In genomic region chr17:28523355-28524008, GRCm38 (mm10) we compare ENCODE assay signal across 8 mouse cellular contexts. TPM values are rescaled to one million over a fixed set of nuclear protein-coding genes. Genes with fewer than 3 reads are reported as not detected.
DNase-seq lines count a peak whose midpoint lies in the region; ATAC-seq and TF ChIP-seq lines count a peak whose summit lies in the region.
"Had no signal": no experiment of that assay in that cellular context is flagged by ENCODE, and none has a peak within 500 bp of the region (broad histone marks: within the 10 kb centered on the region; RNA-seq: fewer than 3 reads in every experiment).

No protein-coding gene starts in this region.

- peak overlapping the region; percentile 72; the same call in 1 of the 2 replicates for H3K27ac ChIP-seq in lung, embryonic 14.5 days (ENCODE audit: low read depth)
- H3K27ac ChIP-seq in cortical plate, adult 2 months (ENCODE audit: insufficient read depth, low read length) = peak overlapping the region; percentile 98
- peak overlapping the region; percentile 87 for H3K27ac ChIP-seq in neural tube, embryonic 14.5 days (ENCODE audit: low read depth, low read length)

- H3K36me3 ChIP-seq in lung, embryonic 14.5 days (ENCODE audit: insufficient read depth) = no peaks in the 10 kb centered on the region
- H3K36me3 ChIP-seq in neural tube, embryonic 14.5 days (ENCODE audit: control insufficient read depth, insufficient read depth, low read length) = no peaks in the 10 kb centered on the region

- H3K4me1 ChIP-seq in lung, embryonic 14.5 days (ENCODE audit: insufficient read depth) = 0 out of 2 replicates have a peak, but pooled peaks cover 6% of the 10 kb centered on the region
- H3K4me1 ChIP-seq in cortical plate, adult 2 months (ENCODE audit: control insufficient read depth, insufficient read depth, low read length) = peaks cover 9% of the 10 kb centered on the region; the same call in 1 of the 2 replicates
- no peaks in the 10 kb centered on the region for H3K4me1 ChIP-seq in neural tube, embryonic 14.5 days (ENCODE audit: control insufficient read depth, insufficient read depth, low read length)

- no peak for DNase-seq in lung, embryonic 14.5 days
- DNase-seq in lung, adult 18-20 months = no peak
- DNase-seq in adrenal gland, adult 8-10 months = no peak
- no peak for DNase-seq in urinary bladder, postnatal 14 days (ENCODE audit: low spot score)

- H3K9me3 ChIP-seq in lung, embryonic 14.5 days (ENCODE audit: low read depth, low read length) = no peaks in the 10 kb centered on the region
- no peaks in the 10 kb centered on the region for H3K9me3 ChIP-seq in neural tube, embryonic 14.5 days (ENCODE audit: control insufficient read depth, low read length)

- 0 out of 2 replicates have a peak, but pooled peaks have one; percentile 5 for TF ChIP-seq POLR2A in cortical plate, adult 2 months (IDR thresholded peaks at IDR 0.05; ENCODE audit: extremely low read depth, insufficient read depth, low read length)

- H3K4me3 ChIP-seq in lung, embryonic 14.5 days (ENCODE audit: low read depth, low read length) = peak overlapping the region; percentile 69
- H3K4me3 ChIP-seq in cortical plate, adult 2 months (ENCODE audit: insufficient read depth, low read length) = peak overlapping the region; percentile 65
- peak overlapping the region; percentile 55 for H3K4me3 ChIP-seq in neural tube, embryonic 14.5 days (ENCODE audit: low read depth, low read length)

- H3K9ac ChIP-seq in lung, embryonic 14.5 days = peak overlapping the region; percentile 62
- peak overlapping the region; percentile 84 for H3K9ac ChIP-seq in neural tube, embryonic 14.5 days (replicated peaks; ENCODE audit: low read depth, low read length)

- peak overlapping the region; percentile 100 for H3K4me2 ChIP-seq in lung, embryonic 14.5 days
- peak overlapping the region; percentile 79 for H3K4me2 ChIP-seq in neural tube, embryonic 14.5 days (ENCODE audit: low read depth, low read length)

- TF ChIP-seq CTCF in lung, embryonic 14.5 days (IDR thresholded peaks at IDR 0.05; ENCODE audit: low read depth) = no peak
- TF ChIP-seq CTCF in cortical plate, adult 2 months (IDR thresholded peaks at IDR 0.05; ENCODE audit: extremely low read depth, insufficient read depth, low read length) = no peak

- H3K27me3 ChIP-seq in lung, embryonic 14.5 days (ENCODE audit: insufficient read depth, low read length) = no peaks in the 10 kb centered on the region
- H3K27me3 ChIP-seq in neural tube, embryonic 14.5 days (ENCODE audit: control insufficient read depth, insufficient read depth, low read length) = no peaks in the 10 kb centered on the region

- peak; percentile 57 for ATAC-seq in lung, embryonic 14.5 days (ENCODE audit: insufficient read depth)
- ATAC-seq in inflammation-experienced regulatory T-cells, adult 6 months = peak; percentile 14
- ATAC-seq in neural tube, embryonic 14.5 days (ENCODE audit: low read depth) = peak; percentile 41; the same call in 1 of the 2 replicates

- 9% methylated on average over 28 of the region's 28 CpGs for WGBS in lung, embryonic 14.5 days
- 6% methylated on average over 28 of the region's 28 CpGs for WGBS in neural tube, embryonic 14.5 days

RNA-seq across cellular contexts. Expression of gene Fkbp5, which starts 6.2 kb away (rescaled TPM):
- 8.3 and 8.7 TPM in 2 replicates for polyA plus RNA-seq in lung, embryonic 14.5 days (2014; fragmentation: Nextera tagmentation; extraction: Ambion mirVana)
- polyA plus RNA-seq in cortical plate, adult 2 months (2012; rRNA removed) = 13.5 and 17.7 TPM in 2 replicates
- 10 to 100 TPM; 19.3 to 24.5 (median 20.4) TPM for polyA plus RNA-seq in inflammation-experienced regulatory T-cells, adult 6 months (2017; shearing (Covaris generic))
- polyA plus RNA-seq in neural tube, embryonic 14.5 days (2014; fragmentation: Nextera tagmentation; extraction: Ambion mirVana) = 9.9 and 11.1 TPM in 2 replicates
- total RNA-seq in adrenal gland, adult 8-10 months (2022) = 100 to 1,000 TPM in 2 of 4 experiments, 10 to 100 TPM in 2; 77.9 to 150 (median 98.7) TPM

RNA-seq across cellular contexts. Expression of gene Armc12, which starts 7.1 kb away (rescaled TPM):
- polyA plus RNA-seq in lung, embryonic 14.5 days (2014; fragmentation: Nextera tagmentation; extraction: Ambion mirVana) = not detected in 2 replicates
- not detected in 2 replicates for polyA plus RNA-seq in cortical plate, adult 2 months (2012; rRNA removed)
- under 1 TPM in 2 of 3 experiments, not detected in 1; 0.46 to 0.78 TPM for polyA plus RNA-seq in inflammation-experienced regulatory T-cells, adult 6 months (2017; shearing (Covaris generic))
- not detected in 2 replicates for polyA plus RNA-seq in neural tube, embryonic 14.5 days (2014; fragmentation: Nextera tagmentation; extraction: Ambion mirVana)
- not detected for total RNA-seq in adrenal gland, adult 8-10 months (2022)
- total RNA-seq: hematopoietic stem cell, adult 5-6 weeks had no signal

RNA-seq across cellular contexts. Expression of gene Clpsl2, which starts 25.7 kb away (rescaled TPM):
- not detected in 2 replicates for polyA plus RNA-seq in lung, embryonic 14.5 days (2014; fragmentation: Nextera tagmentation; extraction: Ambion mirVana)
- polyA plus RNA-seq in cortical plate, adult 2 months (2012; rRNA removed) = not detected in 2 replicates
- not detected for polyA plus RNA-seq in inflammation-experienced regulatory T-cells, adult 6 months (2017; shearing (Covaris generic))
- polyA plus RNA-seq in neural tube, embryonic 14.5 days (2014; fragmentation: Nextera tagmentation; extraction: Ambion mirVana) = not detected in 2 replicates
- not detected for total RNA-seq in adrenal gland, adult 8-10 months (2022)
- total RNA-seq: hematopoietic stem cell, adult 5-6 weeks had no signal

RNA-seq across cellular contexts. Expression of gene Clps, which starts 37.1 kb away (rescaled TPM):
- 0.33 and 0.80 TPM in 2 replicates for polyA plus RNA-seq in lung, embryonic 14.5 days (2014; fragmentation: Nextera tagmentation; extraction: Ambion mirVana)
- polyA plus RNA-seq in cortical plate, adult 2 months (2012; rRNA removed) = not detected in 2 replicates
- polyA plus RNA-seq in inflammation-experienced regulatory T-cells, adult 6 months (2017; shearing (Covaris generic)) = not detected
- polyA plus RNA-seq in neural tube, embryonic 14.5 days (2014; fragmentation: Nextera tagmentation; extraction: Ambion mirVana) = not detected in 2 replicates
- not detected for total RNA-seq in adrenal gland, adult 8-10 months (2022)
- total RNA-seq: hematopoietic stem cell, adult 5-6 weeks had no signal

RNA-seq across cellular contexts. Expression of gene Lhfpl5, which starts 52.0 kb away (rescaled TPM):
- 0.20 and 0.32 TPM in 2 replicates for polyA plus RNA-seq in lung, embryonic 14.5 days (2014; fragmentation: Nextera tagmentation; extraction: Ambion mirVana)
- 4.5 and 5.1 TPM in 2 replicates for polyA plus RNA-seq in cortical plate, adult 2 months (2012; rRNA removed)
- 1 to 10 TPM; 1.0 to 2.0 (median 1.9) TPM for polyA plus RNA-seq in inflammation-experienced regulatory T-cells, adult 6 months (2017; shearing (Covaris generic))
- 12.7 and 18.1 TPM in 2 replicates for polyA plus RNA-seq in neural tube, embryonic 14.5 days (2014; fragmentation: Nextera tagmentation; extraction: Ambion mirVana)
- 1 to 10 TPM; 2.6 to 6.7 (median 4.2) TPM for total RNA-seq in adrenal gland, adult 8-10 months (2022)
- total RNA-seq: hematopoietic stem cell, adult 5-6 weeks had no signal
